Mouse (Mus musculus) layer of hippocampus, adult 8-10 months (tissue): ENCODE data around the gene Enox2. TPM values are rescaled to one million over a fixed set of nuclear protein-coding genes. Genes with fewer than 3 reads are reported as not detected.
"Not testable (repeated sequence)": the region's sequence is repeated elsewhere in the genome, so short reads cannot be mapped to it uniquely, and the experiment has no call there.

Experiments used
- DNase-seq, 2 experiments: peaks; one replicate each; pipeline ENCODE4 v3.0.0; 2022; ENCODE audit warnings: low spot score in 2 of 2
- total RNA-seq, 4 experiments: library from RNA; stranded (reverse); gene quantifications; 2 replicates each; pipeline ENCODE4 v1.2.4; 2022

Enox2 gene
- total RNA-seq, result 10 to 100 TPM; 14.4 to 17.1 (median 14.7) TPM

GRCm38 (mm10) chrX:49287700-49288563 lies at the start of gene Enox2:
Enox2 (minus strand) TSS chrX:49288259.
- peak; percentile 85 to 91 for DNase-seq

- DNase-seq, result no peak
These were observed 21.4 kb upstream of the Enox2 start for GRCm38 (mm10) chrX:49309496-49309895.

- DNase-seq, result no peak
These were observed 18.6 kb upstream of the Enox2 start for GRCm38 (mm10) chrX:49306659-49307058.

- DNase-seq, result no peak
These were observed 8.0 kb downstream of the Enox2 start for GRCm38 (mm10) chrX:49279918-49280586.

GRCm38 (mm10) chrX:49273487-49274042 lies 14.5 kb downstream of the Enox2 start:
- DNase-seq, result peak in 1 of 2 experiments; percentile 10

- DNase-seq, result no peak
These were observed 37.2 kb downstream of the Enox2 start for GRCm38 (mm10) chrX:49250816-49251215.

GRCm38 (mm10) chrX:49225792-49226426 lies 62.1 kb downstream of the Enox2 start:
- DNase-seq, result no peak

GRCm38 (mm10) chrX:49216422-49216821 lies 71.6 kb downstream of the Enox2 start:
- no peak for DNase-seq

- DNase-seq, result no peak
These were observed 91.7 kb downstream of the Enox2 start for GRCm38 (mm10) chrX:49196386-49196785.

GRCm38 (mm10) chrX:49181136-49181535 lies 106.9 kb downstream of the Enox2 start:
- no peak for DNase-seq

- DNase-seq, result no peak
These were observed 109.4 kb downstream of the Enox2 start for GRCm38 (mm10) chrX:49178670-49179069.

- no peak for DNase-seq
These were observed 133.8 kb downstream of the Enox2 start for GRCm38 (mm10) chrX:49154280-49154679.

GRCm38 (mm10) chrX:49124774-49125429 lies 163.2 kb downstream of the Enox2 start:
- DNase-seq, result peak in 1 of 2 experiments; percentile 2

- DNase-seq, result no peak
These were observed 171.6 kb downstream of the Enox2 start for GRCm38 (mm10) chrX:49116465-49116864.

- DNase-seq, result no peak
These were observed 175.6 kb downstream of the Enox2 start for GRCm38 (mm10) chrX:49112412-49112811.

GRCm38 (mm10) chrX:49100542-49100941 lies 187.5 kb downstream of the Enox2 start:
- DNase-seq, result not testable (repeated sequence)

GRCm38 (mm10) chrX:49096249-49096648 lies 191.8 kb downstream of the Enox2 start:
- no peak for DNase-seq

- DNase-seq, result no peak
These were observed 213.0 kb downstream of the Enox2 start for GRCm38 (mm10) chrX:49075055-49075454.

GRCm38 (mm10) chrX:49073563-49073962 lies 214.5 kb downstream of the Enox2 start:
- no peak for DNase-seq

- no peak for DNase-seq
These were observed 242.9 kb downstream of the Enox2 start for GRCm38 (mm10) chrX:49045118-49045517.

- DNase-seq, result no peak
These were observed 278.3 kb downstream of the Enox2 start for GRCm38 (mm10) chrX:49009746-49010145.
